7 mouse cellular contexts compared by ENCODE assay signal in genomic region chr19:21372395-21373072, GRCm38 (mm10).
DNase-seq lines count a peak whose midpoint lies in the region; ATAC-seq lines count a peak whose summit lies in the region.

No protein-coding gene starts in this region.

- no peak overlapping the region for H3K9ac ChIP-seq in intestine, embryonic 14.5 days (ENCODE audit: low read length)
- no peak overlapping the region for H3K9ac ChIP-seq in intestine, embryonic 16.5 days (ENCODE audit: low read depth, low read length)
- no peak overlapping the region for H3K9ac ChIP-seq in neural tube, embryonic 12.5 days
- no peak overlapping the region for H3K9ac ChIP-seq in forebrain, embryonic 15.5 days (replicated peaks)

- ATAC-seq in intestine, embryonic 14.5 days (replicated peaks; ENCODE audit: low FRiP score, low TSS enrichment, low read depth), result peak; percentile 59
- no peak; the same call in 1 of the 2 replicates for ATAC-seq in intestine, embryonic 16.5 days
- 0 out of 2 replicates have a peak, but pooled peaks have one; percentile 22 for ATAC-seq in neural tube, embryonic 12.5 days (ENCODE audit: low FRiP score, low read depth)
- peak; percentile 36; the same call in 1 of the 2 replicates for ATAC-seq in forebrain, embryonic 15.5 days (replicated peaks)

- no peak for DNase-seq in intestine, embryonic 14.5 days (ENCODE audit: low spot score)
- no peak for DNase-seq in neural tube, embryonic 10.5 days (ENCODE audit: extremely low spot score, low spot score)
- no peak for DNase-seq in adrenal gland, postnatal 10 days
- DNase-seq in right cerebral cortex, adult 18-20 months, result no peak

- no peak overlapping the region for H3K4me2 ChIP-seq in intestine, embryonic 14.5 days (ENCODE audit: low read length)
- H3K4me2 ChIP-seq in intestine, embryonic 16.5 days (ENCODE audit: low read depth, low read length), result no peak overlapping the region
- no peak overlapping the region for H3K4me2 ChIP-seq in neural tube, embryonic 12.5 days (replicated peaks)
- H3K4me2 ChIP-seq in forebrain, embryonic 15.5 days (replicated peaks), result no peak overlapping the region

- no peak overlapping the region for H3K27ac ChIP-seq in intestine, embryonic 14.5 days (ENCODE audit: low read depth)
- H3K27ac ChIP-seq in intestine, embryonic 16.5 days (ENCODE audit: low read length), result no peak overlapping the region
- H3K27ac ChIP-seq in neural tube, embryonic 12.5 days, result no peak overlapping the region
- H3K27ac ChIP-seq in forebrain, embryonic 15.5 days (replicated peaks), result no peak overlapping the region

- H3K4me3 ChIP-seq in intestine, embryonic 14.5 days (ENCODE audit: low read depth, low read length), result no peak overlapping the region
- no peak overlapping the region for H3K4me3 ChIP-seq in intestine, embryonic 16.5 days (ENCODE audit: low read length)
- H3K4me3 ChIP-seq in neural tube, embryonic 12.5 days, result no peak overlapping the region
- no peak overlapping the region for H3K4me3 ChIP-seq in forebrain, embryonic 15.5 days

- H3K36me3 ChIP-seq in intestine, embryonic 14.5 days (ENCODE audit: control insufficient read depth, insufficient read depth, low read length), result no peaks in the 10 kb centered on the region
- no peaks in the 10 kb centered on the region for H3K36me3 ChIP-seq in intestine, embryonic 16.5 days (ENCODE audit: control insufficient read depth, insufficient read depth, low read length)
- H3K36me3 ChIP-seq in neural tube, embryonic 12.5 days, result no peaks in the 10 kb centered on the region
- no peaks in the 10 kb centered on the region for H3K36me3 ChIP-seq in forebrain, embryonic 15.5 days

- no peaks in the 10 kb centered on the region for H3K27me3 ChIP-seq in intestine, embryonic 14.5 days (replicated peaks; ENCODE audit: control insufficient read depth, insufficient read depth, low read length)
- no peaks in the 10 kb centered on the region for H3K27me3 ChIP-seq in intestine, embryonic 16.5 days (replicated peaks; ENCODE audit: control insufficient read depth, insufficient read depth, low read length)
- H3K27me3 ChIP-seq in neural tube, embryonic 12.5 days (replicated peaks), result no peaks in the 10 kb centered on the region
- no peaks in the 10 kb centered on the region for H3K27me3 ChIP-seq in forebrain, embryonic 15.5 days

- no peaks in the 10 kb centered on the region for H3K4me1 ChIP-seq in intestine, embryonic 14.5 days (replicated peaks; ENCODE audit: control insufficient read depth, insufficient read depth, low read length)
- no peaks in the 10 kb centered on the region for H3K4me1 ChIP-seq in intestine, embryonic 16.5 days (ENCODE audit: control insufficient read depth, insufficient read depth, low read length)
- no peaks in the 10 kb centered on the region; the same call in 1 of the 2 replicates for H3K4me1 ChIP-seq in neural tube, embryonic 12.5 days
- H3K4me1 ChIP-seq in forebrain, embryonic 15.5 days, result no peaks in the 10 kb centered on the region

- WGBS in intestine, embryonic 14.5 days, result 73% methylated on average over 12 of the region's 12 CpGs
- 75% methylated on average over 12 of the region's 12 CpGs for WGBS in intestine, embryonic 16.5 days
- 84% methylated on average over 12 of the region's 12 CpGs for WGBS in neural tube, embryonic 12.5 days
- 83% methylated on average over 12 of the region's 12 CpGs for WGBS in forebrain, embryonic 15.5 days

- H3K9me3 ChIP-seq in intestine, embryonic 14.5 days (ENCODE audit: control insufficient read depth, low read length), result no peaks in the 10 kb centered on the region
- no peaks in the 10 kb centered on the region for H3K9me3 ChIP-seq in intestine, embryonic 16.5 days (ENCODE audit: control insufficient read depth, low read length)
- H3K9me3 ChIP-seq in neural tube, embryonic 12.5 days, result no peaks in the 10 kb centered on the region
- no peaks in the 10 kb centered on the region for H3K9me3 ChIP-seq in forebrain, embryonic 15.5 days
